Mouse (Mus musculus): ENCODE results near the gene Taar4. TPM values are rescaled to one million over a fixed set of nuclear protein-coding genes. Genes with fewer than 3 reads are reported as not detected.

The Taar4 gene
- polyA plus RNA-seq, 1 experiment from 2014 or later: not detected

Other genes starting within 250 kb of the Taar4 start
- 142 and 152 TPM in 2 replicates for gene Rps12, start 173.2 kb upstream of the Taar4 start, polyA plus RNA-seq (2016; fragmentation: Nextera tagmentation; extraction: Ambion mirVana)
- 10.2 and 11.7 TPM in 2 replicates for gene Slc18b1, start 163.5 kb upstream of the Taar4 start, polyA plus RNA-seq (2016; fragmentation: Nextera tagmentation; extraction: Ambion mirVana)
- not detected in 2 replicates for gene Vnn3, start 109.0 kb upstream of the Taar4 start, polyA plus RNA-seq (2016; fragmentation: Nextera tagmentation; extraction: Ambion mirVana)
- 1.9 and 2.1 TPM in 2 replicates for gene Vnn1, start 65.8 kb upstream of the Taar4 start, polyA plus RNA-seq (2016; fragmentation: Nextera tagmentation; extraction: Ambion mirVana)
- not detected in 2 replicates for gene Taar1, start 40.1 kb upstream of the Taar4 start, polyA plus RNA-seq (2016; fragmentation: Nextera tagmentation; extraction: Ambion mirVana)
- gene Taar2, start 21.9 kb upstream of the Taar4 start, polyA plus RNA-seq (2016; fragmentation: Nextera tagmentation; extraction: Ambion mirVana): not detected in 2 replicates
- gene Taar3, start 10.9 kb upstream of the Taar4 start, polyA plus RNA-seq (2016; fragmentation: Nextera tagmentation; extraction: Ambion mirVana): not detected in 2 replicates
- not detected in 2 replicates for gene Taar5, start 10.2 kb downstream of the Taar4 start, polyA plus RNA-seq (2016; fragmentation: Nextera tagmentation; extraction: Ambion mirVana)
- not detected in 2 replicates for gene Taar6, start 25.2 kb downstream of the Taar4 start, polyA plus RNA-seq (2016; fragmentation: Nextera tagmentation; extraction: Ambion mirVana)
- not detected in 2 replicates for gene Taar7a, start 33.0 kb downstream of the Taar4 start, polyA plus RNA-seq (2016; fragmentation: Nextera tagmentation; extraction: Ambion mirVana)
- not detected in 2 replicates for gene Taar7b, start 39.4 kb downstream of the Taar4 start, polyA plus RNA-seq (2016; fragmentation: Nextera tagmentation; extraction: Ambion mirVana)
- gene Taar7d, start 66.7 kb downstream of the Taar4 start, polyA plus RNA-seq (2016; fragmentation: Nextera tagmentation; extraction: Ambion mirVana): not detected in 2 replicates
- gene Taar7e, start 77.1 kb downstream of the Taar4 start, polyA plus RNA-seq (2016; fragmentation: Nextera tagmentation; extraction: Ambion mirVana): not detected in 2 replicates
- gene Taar7f, start 89.0 kb downstream of the Taar4 start, polyA plus RNA-seq (2016; fragmentation: Nextera tagmentation; extraction: Ambion mirVana): not detected in 2 replicates
- not detected in 2 replicates for gene Taar8a, start 116.0 kb downstream of the Taar4 start, polyA plus RNA-seq (2016; fragmentation: Nextera tagmentation; extraction: Ambion mirVana)
- not detected in 2 replicates for gene Taar8b, start 131.8 kb downstream of the Taar4 start, polyA plus RNA-seq (2016; fragmentation: Nextera tagmentation; extraction: Ambion mirVana)
- not detected in 2 replicates for gene Taar8c, start 141.4 kb downstream of the Taar4 start, polyA plus RNA-seq (2016; fragmentation: Nextera tagmentation; extraction: Ambion mirVana)
- gene Taar9, start 149.0 kb downstream of the Taar4 start, polyA plus RNA-seq (2016; fragmentation: Nextera tagmentation; extraction: Ambion mirVana): not detected in 2 replicates
- gene Stx7, start 188.8 kb downstream of the Taar4 start, polyA plus RNA-seq (2016; fragmentation: Nextera tagmentation; extraction: Ambion mirVana): 47.9 and 55.1 TPM in 2 replicates

Data from embryonic facial prominence, embryonic 10.5 days (tissue).